Mouse (Mus musculus) forebrain, embryonic 13.5 days (tissue): ENCODE measurements around the gene Cyp2f2. TPM values are rescaled to one million over a fixed set of nuclear protein-coding genes. Genes with fewer than 3 reads are reported as not detected.

ENCODE experiments used
- ATAC-seq: fragments of 200-750 bp; cut with Nextera tagmentation; 2 replicates; pipeline ENCODE4 v1.8.0; 2017
- H3K27ac ChIP-seq: fragments of 300-500 bp; sonication (generic); 2 replicates; pipeline ENCODE4 v1.5.1; 2015; ENCODE audit warnings: inconsistent platforms, mild to moderate bottlenecking, moderate library complexity
- H3K27me3 ChIP-seq: fragments of 300-500 bp; sonication (generic); 2 replicates; pipeline ENCODE4 v1.6.1; 2015; ENCODE audit warnings: mild to moderate bottlenecking, inconsistent platforms
- H3K36me3 ChIP-seq: fragments of 300-500 bp; sonication (generic); 2 replicates; pipeline ENCODE4 v1.6.1; 2015; ENCODE audit warnings: mild to moderate bottlenecking, inconsistent platforms; ENCODE audit not compliant: poor library complexity, severe bottlenecking
- H3K4me1 ChIP-seq: fragments of 300-500 bp; sonication (generic); 2 replicates; pipeline ENCODE4 v1.6.1; 2015; ENCODE audit warnings: inconsistent platforms
- H3K4me2 ChIP-seq: fragments of 300-500 bp; sonication (generic); 2 replicates; pipeline ENCODE4 v1.6.1; 2015; ENCODE audit warnings: inconsistent platforms, mild to moderate bottlenecking, moderate library complexity
- H3K4me3 ChIP-seq: fragments of 300-500 bp; sonication (generic); 2 replicates; pipeline ENCODE4 v1.5.1; 2015; ENCODE audit warnings: mild to moderate bottlenecking, inconsistent platforms
- H3K9ac ChIP-seq: fragments of 300-500 bp; sonication (generic); 2 replicates; pipeline ENCODE4 v1.6.1; 2015; ENCODE audit warnings: mild to moderate bottlenecking, inconsistent platforms
- H3K9me3 ChIP-seq: fragments of 300-500 bp; sonication (generic); replicated peaks from 2 replicates; pipeline ENCODE4 v1.6.1; 2016; ENCODE audit warnings: inconsistent platforms
- WGBS: fragments of 180-500 bp; shearing (Covaris S2); methylation state at CpG from one replicate; pipeline ENCODE4 v1.1.7; 2015; 5-methylcytosine and 5-hydroxymethylcytosine counted together
- polyA plus RNA-seq: library from polyadenylated mRNA; unstranded; fragments of >200 nt; fragmentation: Nextera tagmentation; extraction: Ambion mirVana; gene quantifications from 2 replicates; pipeline ENCODE4 v1.2.1, GENCODE M21; 2015

The Cyp2f2 gene
- not detected in 2 replicates for polyA plus RNA-seq

DNA sequence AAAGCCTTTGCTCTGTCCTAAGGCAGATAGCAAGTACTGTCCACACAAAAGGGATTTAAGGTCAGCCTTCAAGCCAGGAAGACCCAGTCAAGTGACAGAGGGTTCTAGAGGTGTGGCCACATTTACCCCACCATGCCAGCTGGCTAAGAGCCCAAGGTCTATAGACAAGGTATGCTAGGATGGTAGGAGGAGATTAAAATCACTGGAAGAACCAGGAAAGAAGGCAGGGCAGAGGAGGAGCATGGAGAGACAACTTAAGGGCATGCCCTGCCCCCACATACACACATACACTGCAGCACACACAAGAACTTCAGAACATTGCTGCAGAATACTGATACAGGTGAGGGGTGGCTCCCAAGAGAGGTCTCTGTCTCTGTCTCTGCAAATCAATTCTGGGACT is at the start of gene Cyp2f2:
Gene Cyp2f2, plus strand, starts transcription at position 234 of the 400 bp plus-strand sequence.
- no peaks in the 10 kb centered on the region for H3K36me3 ChIP-seq
- H3K4me3 ChIP-seq = no peak within 1 kb of the TSS
- ATAC-seq = no peak
- no peaks in the 10 kb centered on the region for H3K9me3 ChIP-seq
- no peaks in the 10 kb centered on the region for H3K27me3 ChIP-seq
- H3K9ac ChIP-seq = no peak within 1 kb of the TSS
- no peak within 1 kb of the TSS for H3K27ac ChIP-seq
- H3K4me1 ChIP-seq = no peaks in the 10 kb centered on the region
- H3K4me2 ChIP-seq = no peak within 1 kb of the TSS

DNA sequence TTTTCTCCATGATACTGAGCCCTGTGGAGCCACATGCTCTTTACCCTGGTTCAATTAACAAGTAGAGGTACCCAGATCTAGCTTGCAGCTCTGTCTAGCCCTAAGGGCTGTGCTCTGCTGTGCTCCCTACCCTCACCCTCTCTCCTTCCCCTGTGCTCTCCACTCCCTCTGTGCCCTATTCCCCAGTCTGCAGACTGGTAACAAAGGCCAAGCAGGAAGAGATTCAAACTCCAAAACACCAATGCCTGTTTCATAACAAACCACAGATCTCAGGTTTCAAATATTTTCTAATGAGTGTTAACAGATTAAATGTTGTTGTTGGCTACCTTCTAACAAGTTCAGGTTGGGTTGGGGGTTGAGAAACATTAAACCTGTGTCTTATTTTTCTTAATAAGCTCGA is 41.1 kb upstream of the Cyp2f2 start:
- no peak overlapping the region for H3K27ac ChIP-seq
- WGBS = 63% methylated on average over 1 of the region's 1 CpGs
- H3K4me2 ChIP-seq = no peak overlapping the region
- no peaks in the 10 kb centered on the region; the same call in 1 of the 2 replicates for H3K9me3 ChIP-seq
- no peak for ATAC-seq
- H3K27me3 ChIP-seq = no peaks in the 10 kb centered on the region
- H3K36me3 ChIP-seq = no peaks in the 10 kb centered on the region
- H3K4me3 ChIP-seq = no peak overlapping the region
- no peak overlapping the region for H3K9ac ChIP-seq
- no peaks in the 10 kb centered on the region for H3K4me1 ChIP-seq

DNA sequence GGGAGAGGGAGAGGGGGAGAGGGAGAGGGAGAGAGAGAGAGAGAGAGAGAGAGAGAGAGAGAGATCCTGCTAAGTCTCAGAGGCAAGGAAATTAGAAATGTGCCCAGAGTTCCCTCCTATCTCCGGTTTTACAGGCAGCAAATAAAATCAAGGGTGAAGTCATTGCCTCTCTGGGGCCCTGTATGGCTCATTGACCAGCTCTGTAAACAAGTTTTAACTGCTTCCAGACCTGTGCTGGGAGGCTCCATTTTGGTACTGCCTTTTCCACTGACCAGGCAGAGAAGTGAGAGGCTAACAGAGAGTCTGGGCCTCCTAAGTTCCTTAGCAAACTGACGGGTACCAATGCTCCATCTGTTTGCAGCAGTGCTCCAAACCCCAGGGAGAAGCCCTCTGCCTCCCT is 38.1 kb upstream of the Cyp2f2 start:
- Histone ChIP-seq H3K4me3 (no peak overlapping the region), H3K9ac (no peak overlapping the region), H3K4me2 (no peak overlapping the region), H3K27me3 (no peaks in the 10 kb centered on the region), H3K9me3 (no peaks in the 10 kb centered on the region; the same call in 1 of the 2 replicates), H3K27ac (no peak overlapping the region), H3K36me3 (no peaks in the 10 kb centered on the region), H3K4me1 (no peaks in the 10 kb centered on the region)
- no peak for ATAC-seq
- WGBS = 93% methylated on average over 2 of the region's 2 CpGs

DNA sequence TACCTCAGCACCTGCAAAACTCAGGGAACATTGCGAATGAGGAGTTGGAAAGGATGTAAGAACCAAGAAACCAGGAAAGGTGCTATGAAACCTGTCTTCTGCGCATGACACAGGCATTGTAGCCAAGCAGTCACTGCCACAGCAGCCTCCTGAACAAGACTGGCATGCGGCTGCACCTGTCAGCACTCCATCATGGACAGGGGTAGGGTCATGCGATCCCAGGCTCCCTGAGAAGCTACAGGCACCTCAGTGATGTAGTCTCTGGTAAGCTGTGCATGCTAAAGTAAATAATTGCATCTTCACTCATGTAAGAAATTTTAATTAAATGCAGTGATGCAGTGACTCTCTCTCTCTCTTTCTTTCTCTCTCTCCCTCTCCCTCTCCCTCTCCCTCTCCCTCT is 28.7 kb upstream of the Cyp2f2 start:
- Histone ChIP-seq H3K4me2 (no peak overlapping the region), H3K9ac (no peak overlapping the region), H3K9me3 (0 out of 2 replicates have a peak, but pooled peaks cover 12% of the 10 kb centered on the region), H3K36me3 (no peaks in the 10 kb centered on the region), H3K27ac (no peak overlapping the region), H3K4me3 (no peak overlapping the region), H3K4me1 (no peaks in the 10 kb centered on the region), H3K27me3 (no peaks in the 10 kb centered on the region)
- no peak for ATAC-seq
- WGBS = 90% methylated on average over 4 of the region's 4 CpGs

DNA sequence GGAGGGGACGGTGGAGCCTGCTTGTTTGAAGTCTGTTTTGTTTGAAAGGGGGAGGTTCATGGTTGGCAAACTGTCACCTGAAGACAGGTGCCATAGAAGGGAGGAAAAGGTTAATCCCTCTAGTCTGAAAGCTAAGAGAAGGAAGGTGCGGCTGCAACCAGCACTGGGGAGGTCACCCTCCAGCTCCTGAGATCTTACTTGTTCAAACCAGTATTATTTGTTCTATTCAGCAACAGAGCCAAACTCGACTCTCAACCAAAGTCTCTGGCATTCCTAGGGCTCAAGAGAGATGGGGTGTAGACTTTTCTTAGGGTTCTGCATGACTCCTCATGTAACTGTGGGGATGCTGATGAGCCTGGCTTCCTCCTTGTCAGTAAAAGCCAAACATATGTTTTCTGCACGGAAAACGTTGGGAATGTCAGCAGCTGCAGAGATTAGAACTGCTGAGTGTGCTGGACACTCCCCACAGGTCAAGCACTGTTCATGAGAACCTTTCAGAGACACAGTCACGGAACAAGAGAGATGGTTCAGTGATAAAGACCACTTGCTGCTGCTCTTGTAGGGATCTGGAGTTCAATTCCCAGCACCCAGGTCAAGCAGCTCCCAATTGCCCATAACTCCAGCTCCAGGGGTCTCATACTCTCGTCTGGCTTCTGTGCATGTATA is 27.5 kb upstream of the Cyp2f2 start:
- H3K27me3 ChIP-seq = no peaks in the 10 kb centered on the region
- H3K4me3 ChIP-seq = no peak overlapping the region
- no peak overlapping the region for H3K27ac ChIP-seq
- 0 out of 2 replicates have a peak, but pooled peaks cover 12% of the 10 kb centered on the region for H3K9me3 ChIP-seq
- WGBS = 72% methylated on average over 7 of the region's 7 CpGs
- no peak for ATAC-seq
- H3K4me1 ChIP-seq = no peaks in the 10 kb centered on the region
- no peak overlapping the region for H3K4me2 ChIP-seq
- H3K36me3 ChIP-seq = no peaks in the 10 kb centered on the region
- H3K9ac ChIP-seq = no peak overlapping the region

DNA sequence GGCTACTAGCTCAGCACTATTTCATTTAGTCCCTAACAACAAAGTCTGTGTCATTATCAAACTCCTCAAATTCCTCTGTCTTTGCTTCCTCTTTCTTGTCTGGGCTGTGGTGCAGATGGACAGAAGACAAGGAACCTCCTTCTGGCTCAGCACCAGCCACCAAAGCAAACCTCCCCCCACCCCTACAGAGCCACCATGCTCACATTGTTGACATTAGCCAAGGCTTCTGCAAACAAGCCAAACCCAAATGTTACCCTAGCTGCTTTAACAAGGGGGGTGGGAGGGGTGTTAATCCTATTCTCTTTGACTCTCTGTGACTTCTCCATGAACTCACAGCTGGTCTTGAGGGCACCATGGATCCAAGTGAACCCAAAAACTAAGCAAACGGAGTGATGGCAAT is 26.8 kb upstream of the Cyp2f2 start:
- Histone ChIP-seq H3K9me3 (0 out of 2 replicates have a peak, but pooled peaks cover 12% of the 10 kb centered on the region), H3K4me2 (no peak overlapping the region), H3K4me3 (no peak overlapping the region), H3K27ac (no peak overlapping the region), H3K27me3 (no peaks in the 10 kb centered on the region), H3K36me3 (no peaks in the 10 kb centered on the region), H3K9ac (no peak overlapping the region), H3K4me1 (no peaks in the 10 kb centered on the region)
- 53% methylated on average over 1 of the region's 1 CpGs for WGBS
- no peak for ATAC-seq

DNA sequence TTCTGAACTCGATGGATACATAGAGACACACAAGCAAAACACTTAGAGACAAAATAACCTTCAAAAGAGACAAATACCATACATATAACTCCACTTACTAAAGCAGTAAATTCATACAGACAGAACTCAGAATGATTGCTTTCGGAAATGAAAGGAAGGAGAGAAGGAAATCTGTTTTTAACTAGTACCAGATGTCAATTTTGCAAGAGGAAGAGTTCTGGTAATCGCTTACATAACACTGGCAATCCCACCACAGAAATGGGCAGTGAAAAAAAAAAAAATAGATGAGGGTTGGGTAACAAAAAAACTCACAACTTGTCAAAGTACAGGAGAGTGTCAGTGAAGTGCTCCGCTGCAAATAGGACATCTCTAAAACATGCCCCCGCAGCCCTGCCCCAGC is 14.8 kb upstream of the Cyp2f2 start:
- Histone ChIP-seq H3K4me1 (no peaks in the 10 kb centered on the region), H3K9ac (no peak overlapping the region), H3K4me2 (no peak overlapping the region), H3K27me3 (no peaks in the 10 kb centered on the region), H3K27ac (no peak overlapping the region), H3K9me3 (peaks cover 13% of the 10 kb centered on the region), H3K4me3 (no peak overlapping the region), H3K36me3 (no peaks in the 10 kb centered on the region)
- 84% methylated on average over 5 of the region's 5 CpGs for WGBS
- no peak for ATAC-seq

DNA sequence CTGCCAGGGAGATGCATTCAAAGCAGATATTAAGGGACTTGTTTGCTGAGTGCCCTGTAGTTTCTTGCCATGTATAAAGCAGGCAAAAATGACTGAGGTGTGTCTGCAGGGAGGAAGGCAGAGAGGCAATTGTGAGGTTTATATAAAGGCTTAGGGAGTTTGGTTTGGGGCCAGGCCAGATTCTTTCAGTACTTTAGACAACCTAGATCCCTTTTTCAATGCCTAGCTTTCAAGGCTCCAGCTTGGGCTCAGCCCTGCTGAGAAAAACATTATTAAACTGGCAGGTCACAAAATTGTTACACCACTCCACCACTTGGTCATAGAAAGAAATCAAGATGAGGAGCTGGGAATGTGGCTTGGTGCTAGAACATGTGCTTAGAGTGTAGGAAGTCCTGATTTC is 9.4 kb upstream of the Cyp2f2 start:
- Histone ChIP-seq H3K27ac (no peak overlapping the region), H3K4me3 (no peak overlapping the region), H3K9me3 (peaks cover 13% of the 10 kb centered on the region; the same call in 1 of the 2 replicates), H3K4me2 (no peak overlapping the region), H3K27me3 (no peaks in the 10 kb centered on the region), H3K36me3 (no peaks in the 10 kb centered on the region), H3K4me1 (no peaks in the 10 kb centered on the region), H3K9ac (no peak overlapping the region)
- ATAC-seq = no peak

DNA sequence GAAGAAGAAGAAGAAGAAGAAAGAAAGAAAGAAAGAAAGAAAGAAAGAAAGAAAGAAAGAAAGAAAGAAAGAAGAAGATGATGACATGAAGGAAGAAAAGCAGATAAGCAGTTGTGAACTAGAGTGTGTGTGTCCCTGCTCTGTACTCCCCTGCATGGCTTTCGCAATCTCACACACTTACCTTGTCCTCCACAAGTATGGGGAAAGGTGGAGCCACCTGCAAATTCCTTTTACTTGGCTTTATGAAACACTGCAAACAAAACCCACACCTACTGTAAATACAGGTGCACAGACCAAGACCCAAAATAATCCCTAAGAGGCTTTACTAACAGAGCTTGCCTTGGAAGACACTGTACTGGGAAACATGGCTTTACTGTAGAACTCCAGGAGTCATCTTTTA is 8.7 kb upstream of the Cyp2f2 start:
- Histone ChIP-seq H3K9ac (no peak overlapping the region), H3K9me3 (peaks cover 13% of the 10 kb centered on the region; the same call in 1 of the 2 replicates), H3K4me3 (no peak overlapping the region), H3K27ac (no peak overlapping the region), H3K36me3 (no peaks in the 10 kb centered on the region), H3K27me3 (no peaks in the 10 kb centered on the region), H3K4me1 (no peaks in the 10 kb centered on the region), H3K4me2 (no peak overlapping the region)
- WGBS = 83% methylated on average over 1 of the region's 1 CpGs
- ATAC-seq = no peak

DNA sequence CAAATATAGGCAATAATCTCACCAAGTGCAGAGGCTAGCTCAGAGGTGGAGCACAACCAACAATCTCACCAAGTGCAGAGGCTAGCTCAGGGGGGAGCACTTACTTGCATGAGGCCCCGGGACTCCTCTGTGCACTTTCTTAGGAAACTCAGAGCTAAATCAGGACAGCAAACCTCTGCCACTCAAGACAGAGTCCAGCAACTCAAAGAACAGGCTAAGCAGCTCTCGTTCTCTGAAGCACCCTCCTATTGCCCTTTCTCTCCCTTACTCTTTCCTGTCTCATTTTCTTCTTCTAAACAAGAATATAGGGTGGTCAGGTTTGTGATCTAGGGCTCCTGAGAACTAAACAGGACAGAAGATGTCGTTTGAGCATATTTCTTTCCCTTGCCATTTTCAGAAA is 7.7 kb upstream of the Cyp2f2 start:
- no peak for ATAC-seq
- WGBS = 70% methylated on average over 3 of the region's 3 CpGs
- H3K27me3 ChIP-seq = no peaks in the 10 kb centered on the region
- no peak overlapping the region for H3K9ac ChIP-seq
- no peak overlapping the region for H3K4me3 ChIP-seq
- no peaks in the 10 kb centered on the region for H3K36me3 ChIP-seq
- H3K4me1 ChIP-seq = no peaks in the 10 kb centered on the region
- H3K27ac ChIP-seq = no peak overlapping the region
- peaks cover 13% of the 10 kb centered on the region; the same call in 1 of the 2 replicates for H3K9me3 ChIP-seq
- no peak overlapping the region for H3K4me2 ChIP-seq

DNA sequence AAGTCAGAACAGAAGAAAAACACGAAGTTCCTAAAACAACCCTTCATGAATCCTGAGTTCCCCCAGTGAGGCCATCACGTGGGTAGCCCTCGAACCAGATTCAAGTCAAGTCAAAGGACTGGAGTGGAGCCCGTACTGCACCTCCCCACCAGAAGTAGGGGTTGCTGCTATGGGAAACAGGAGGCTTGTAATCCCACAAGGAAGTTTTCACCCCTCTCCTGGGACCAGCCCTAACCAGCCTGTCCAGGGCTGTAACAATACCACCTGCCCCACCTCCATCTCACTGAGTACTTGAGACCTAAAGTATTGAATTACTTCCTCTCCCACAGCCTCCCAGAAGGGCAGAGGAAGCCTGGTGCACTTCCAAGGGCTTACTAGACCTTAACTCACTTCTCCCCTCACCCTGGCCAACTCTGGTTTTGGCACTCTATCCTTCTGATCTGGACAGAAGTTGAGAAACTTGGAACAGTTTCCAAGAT is 1.6 kb upstream of the Cyp2f2 start:
- Histone ChIP-seq H3K4me1 (no peaks in the 10 kb centered on the region), H3K27ac (no peak overlapping the region), H3K9ac (no peak overlapping the region), H3K4me3 (no peak overlapping the region), H3K36me3 (no peaks in the 10 kb centered on the region), H3K4me2 (no peak overlapping the region), H3K9me3 (no peaks in the 10 kb centered on the region), H3K27me3 (no peaks in the 10 kb centered on the region)
- ATAC-seq = no peak
- 71% methylated on average over 4 of the region's 4 CpGs for WGBS

DNA sequence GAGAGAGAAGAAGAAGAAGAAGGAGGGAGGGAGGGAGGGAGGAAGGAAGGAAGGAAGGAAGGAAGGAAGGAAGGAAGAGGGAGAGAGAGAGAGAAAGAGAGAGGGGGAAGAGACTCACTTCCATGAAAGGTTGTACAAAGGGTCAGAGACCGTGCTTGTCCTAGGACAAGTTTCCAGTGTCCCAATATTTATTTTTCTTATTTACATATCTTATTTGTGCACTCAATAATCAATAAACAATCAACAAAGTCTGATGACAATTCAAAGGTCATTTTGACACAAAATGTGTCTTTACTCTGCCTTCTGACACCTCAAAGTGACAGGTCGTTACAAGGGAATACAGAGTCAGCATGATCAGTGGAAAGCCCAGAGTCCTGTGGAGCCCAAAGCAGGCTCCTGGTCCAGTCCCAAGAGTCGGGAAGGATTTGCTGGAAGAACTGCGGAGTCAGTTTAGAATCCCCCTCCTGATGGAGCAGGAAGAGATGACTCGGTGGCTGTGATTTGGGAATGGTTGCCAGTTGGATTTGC is 4.7 kb downstream of the Cyp2f2 start:
- Histone ChIP-seq H3K4me3 (no peak overlapping the region), H3K4me2 (no peak overlapping the region), H3K9ac (no peak overlapping the region), H3K9me3 (no peaks in the 10 kb centered on the region), H3K4me1 (no peaks in the 10 kb centered on the region), H3K36me3 (no peaks in the 10 kb centered on the region), H3K27ac (no peak overlapping the region), H3K27me3 (no peaks in the 10 kb centered on the region)
- no peak for ATAC-seq
- WGBS = 78% methylated on average over 5 of the region's 5 CpGs

DNA sequence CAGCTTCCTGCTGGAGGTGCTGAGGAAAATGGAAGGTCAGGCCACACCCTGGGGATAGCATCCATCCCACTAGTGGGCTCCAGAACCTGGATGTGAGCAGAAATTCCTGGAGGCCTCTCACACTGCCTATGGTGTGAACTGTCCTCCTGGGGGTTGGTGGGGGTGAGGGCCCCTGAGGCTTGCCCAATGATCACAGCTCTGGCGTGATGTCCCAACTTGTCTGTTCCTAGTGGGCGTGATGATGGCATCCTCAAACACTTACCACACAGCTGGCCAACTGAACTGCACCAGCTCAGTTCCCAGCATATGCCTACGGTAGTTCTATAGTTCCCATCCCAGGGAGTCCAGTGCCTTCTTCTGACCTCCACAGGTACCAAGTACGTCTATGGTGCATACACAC is 5.3 kb downstream of the Cyp2f2 start:
- H3K4me1 ChIP-seq = no peaks in the 10 kb centered on the region
- no peaks in the 10 kb centered on the region for H3K27me3 ChIP-seq
- 91% methylated on average over 4 of the region's 4 CpGs for WGBS
- no peak for ATAC-seq
- no peaks in the 10 kb centered on the region for H3K9me3 ChIP-seq
- H3K27ac ChIP-seq = no peak overlapping the region
- no peaks in the 10 kb centered on the region for H3K36me3 ChIP-seq
- H3K4me3 ChIP-seq = no peak overlapping the region
- H3K4me2 ChIP-seq = no peak overlapping the region
- H3K9ac ChIP-seq = no peak overlapping the region
